Mouse (Mus musculus) thymus, postnatal 0 days (tissue): ENCODE measurements at regions not wholly inside any gene's neighbourhood (a gene's known extent, or its start where the extent isn't known, plus 50 kb on each side); places are given as distances from the start of the nearest gene placed in this dataset.
A peak's percentile ranks its signal among the peaks of the same experiment; 100 is the strongest.

Experiments
- DNase-seq: peaks from one replicate; pipeline ENCODE4 v3.0.0-alpha.2; 2015; ENCODE audit warnings: low spot score

GRCm38 (mm10) chr6:122394160-122394559 is 53.8 kb upstream of the Phc1 start:
- DNase-seq: no peak

GRCm38 (mm10) chr6:122393231-122393881 is 53.0 kb upstream of the Phc1 start:
- no peak for DNase-seq

GRCm38 (mm10) chr6:122391725-122392667 is 51.6 kb upstream of the Phc1 start:
- DNase-seq: peak; percentile 58

GRCm38 (mm10) chr6:122391126-122391525 is 50.8 kb upstream of the Phc1 start:
- no peak for DNase-seq

- no peak for DNase-seq
Observed at GRCm38 (mm10) chr6:122390720-122391119, 50.4 kb upstream of the Phc1 start.
